Mouse (Mus musculus): ENCODE measurements around the gene Prnp. TPM values are rescaled to one million over a fixed set of nuclear protein-coding genes. Genes with fewer than 3 reads are reported as not detected.
A peak's percentile ranks its signal among the peaks of the same experiment; 100 is the strongest.

Gene Prnp
- polyA plus RNA-seq, 1 experiment, result 108 TPM

- no peak for DNase-seq (ENCODE audit: low read depth)
- TF ChIP-seq CTCF (IDR thresholded peaks at IDR 0.05; ENCODE audit: borderline replicate concordance, extremely low read depth, insufficient read depth, insufficient read length) (no peak), POLR2A (IDR thresholded peaks at IDR 0.05; ENCODE audit: borderline replicate concordance, extremely low read depth, insufficient read depth, insufficient read length, poor library complexity, severe bottlenecking) (no peak)
These were observed 26.7 kb downstream of the Prnp start for GRCm38 (mm10) chr2:131936410-131936809.

GRCm38 (mm10) chr2:131939404-131940111 lies 29.8 kb downstream of the Prnp start:
- DNase-seq (ENCODE audit: low read depth), result peak; percentile 85

GRCm38 (mm10) chr2:131940506-131940905 lies 30.8 kb downstream of the Prnp start:
- DNase-seq (ENCODE audit: low read depth), result no peak
- no peak for TF ChIP-seq CTCF (IDR thresholded peaks at IDR 0.05; ENCODE audit: borderline replicate concordance, extremely low read depth, insufficient read depth, insufficient read length)

More at GRCm38 (mm10) chr2:131939404-131940111, 29.8 kb downstream of the Prnp start:
- TF ChIP-seq CTCF (IDR thresholded peaks at IDR 0.05; ENCODE audit: borderline replicate concordance, extremely low read depth, insufficient read depth, insufficient read length) (peak; percentile 76), POLR2A (IDR thresholded peaks at IDR 0.05; ENCODE audit: borderline replicate concordance, extremely low read depth, insufficient read depth, insufficient read length, poor library complexity, severe bottlenecking) (no peak)

DNA sequence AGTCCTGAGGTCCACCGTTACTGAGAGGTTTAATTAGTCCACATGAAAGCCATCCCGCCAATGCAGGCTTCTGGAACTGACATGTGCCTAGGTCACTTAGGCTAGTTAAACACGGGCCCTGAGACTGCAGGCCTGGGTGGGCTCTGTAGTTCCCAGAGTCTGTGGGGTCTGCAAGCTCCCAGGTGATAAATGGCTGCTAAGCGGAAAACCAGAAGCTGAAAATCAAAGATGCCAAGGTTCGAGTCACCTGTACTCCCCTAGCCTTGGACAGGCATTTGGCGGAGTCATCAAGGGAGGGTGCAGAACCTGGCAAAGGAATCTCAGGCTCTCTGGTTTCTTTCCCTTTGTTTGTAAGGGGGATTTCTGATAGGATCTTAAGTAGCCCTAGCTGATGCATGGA lies 31.8 kb downstream of the Prnp start:
- no peak for DNase-seq (ENCODE audit: low read depth)
- TF ChIP-seq POLR2A (IDR thresholded peaks at IDR 0.05; ENCODE audit: borderline replicate concordance, extremely low read depth, insufficient read depth, insufficient read length, poor library complexity, severe bottlenecking) (no peak), CTCF (IDR thresholded peaks at IDR 0.05; ENCODE audit: borderline replicate concordance, extremely low read depth, insufficient read depth, insufficient read length) (no peak)

- no peak for DNase-seq (ENCODE audit: low read depth)
- TF ChIP-seq POLR2A (IDR thresholded peaks at IDR 0.05; ENCODE audit: borderline replicate concordance, extremely low read depth, insufficient read depth, insufficient read length, poor library complexity, severe bottlenecking), result no peak
- TF ChIP-seq CTCF (IDR thresholded peaks at IDR 0.05; ENCODE audit: borderline replicate concordance, extremely low read depth, insufficient read depth, insufficient read length), result no peak
These were observed 34.6 kb downstream of the Prnp start for GRCm38 (mm10) chr2:131944370-131944769.

- no peak for DNase-seq (ENCODE audit: low read depth)
- TF ChIP-seq POLR2A (IDR thresholded peaks at IDR 0.05; ENCODE audit: borderline replicate concordance, extremely low read depth, insufficient read depth, insufficient read length, poor library complexity, severe bottlenecking) (no peak), CTCF (IDR thresholded peaks at IDR 0.05; ENCODE audit: borderline replicate concordance, extremely low read depth, insufficient read depth, insufficient read length) (no peak)
These were observed 35.5 kb downstream of the Prnp start for GRCm38 (mm10) chr2:131945225-131945624.

DNA sequence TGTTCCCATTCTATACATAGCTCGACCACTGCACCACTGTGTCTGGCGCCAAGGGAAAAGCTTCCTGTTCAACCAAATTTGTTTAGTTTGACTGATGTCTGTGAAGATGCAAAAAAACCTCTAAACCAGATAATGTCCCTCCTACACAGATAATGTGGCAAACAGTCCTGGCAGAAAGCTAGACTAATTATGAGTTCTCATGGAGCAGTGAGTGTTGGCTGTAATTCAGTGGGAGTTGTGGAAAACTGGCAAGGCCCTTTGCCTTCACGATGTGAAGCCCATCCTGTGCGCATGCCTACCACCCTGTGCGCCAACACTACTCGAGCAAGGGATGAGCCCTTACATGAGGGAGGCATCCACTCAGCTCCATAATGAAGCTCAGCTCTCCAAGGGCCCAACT lies 36.0 kb downstream of the Prnp start:
- no peak for TF ChIP-seq CTCF (IDR thresholded peaks at IDR 0.05; ENCODE audit: borderline replicate concordance, extremely low read depth, insufficient read depth, insufficient read length)
- TF ChIP-seq POLR2A (IDR thresholded peaks at IDR 0.05; ENCODE audit: borderline replicate concordance, extremely low read depth, insufficient read depth, insufficient read length, poor library complexity, severe bottlenecking), result no peak
- peak; percentile 34 for DNase-seq (ENCODE audit: low read depth)

DNA sequence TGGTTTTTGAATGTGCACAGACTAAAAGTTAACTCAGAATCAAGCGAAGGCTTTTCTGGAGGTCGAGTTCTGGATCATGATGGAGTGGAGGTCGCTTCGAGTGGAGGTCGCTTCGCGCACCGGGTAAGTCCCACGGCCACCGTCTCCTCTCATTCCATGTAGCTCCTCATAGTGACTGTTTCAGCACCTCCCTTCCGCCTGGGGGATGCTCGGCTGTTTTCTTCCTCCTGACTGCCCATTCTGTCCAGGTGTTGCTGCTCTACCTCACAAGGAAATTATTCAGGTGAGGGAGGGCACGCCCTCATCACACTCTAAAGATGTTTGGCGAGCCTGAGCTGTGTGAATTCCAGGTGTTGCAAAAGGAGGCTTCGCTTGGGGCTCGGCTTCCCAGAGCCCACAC lies 36.6 kb downstream of the Prnp start:
- TF ChIP-seq POLR2A (IDR thresholded peaks at IDR 0.05; ENCODE audit: borderline replicate concordance, extremely low read depth, insufficient read depth, insufficient read length, poor library complexity, severe bottlenecking), result no peak
- no peak for TF ChIP-seq CTCF (IDR thresholded peaks at IDR 0.05; ENCODE audit: borderline replicate concordance, extremely low read depth, insufficient read depth, insufficient read length)
- no peak for DNase-seq (ENCODE audit: low read depth)

DNA sequence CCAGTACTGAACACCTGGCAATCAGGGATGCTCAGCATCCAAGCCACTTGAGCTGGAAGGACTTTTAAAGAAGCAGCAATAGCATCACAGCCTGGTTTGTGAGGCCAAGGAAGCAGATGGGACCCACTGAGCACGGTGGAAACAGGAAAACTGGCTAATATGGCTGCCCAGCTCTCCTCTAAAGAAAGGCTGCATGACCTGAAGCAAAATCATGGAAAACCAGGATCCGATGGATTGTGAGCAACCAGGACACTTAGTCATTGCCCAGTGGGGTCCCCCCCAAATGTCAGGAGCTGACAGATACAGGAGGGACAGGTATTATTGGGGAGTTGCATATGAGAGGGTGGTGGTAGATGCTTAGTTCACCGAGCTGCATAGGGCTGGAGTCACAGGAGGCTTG lies 38.4 kb downstream of the Prnp start:
- TF ChIP-seq CTCF (IDR thresholded peaks at IDR 0.05; ENCODE audit: borderline replicate concordance, extremely low read depth, insufficient read depth, insufficient read length) (no peak), POLR2A (IDR thresholded peaks at IDR 0.05; ENCODE audit: borderline replicate concordance, extremely low read depth, insufficient read depth, insufficient read length, poor library complexity, severe bottlenecking) (no peak)
- DNase-seq (ENCODE audit: low read depth), result no peak

DNA sequence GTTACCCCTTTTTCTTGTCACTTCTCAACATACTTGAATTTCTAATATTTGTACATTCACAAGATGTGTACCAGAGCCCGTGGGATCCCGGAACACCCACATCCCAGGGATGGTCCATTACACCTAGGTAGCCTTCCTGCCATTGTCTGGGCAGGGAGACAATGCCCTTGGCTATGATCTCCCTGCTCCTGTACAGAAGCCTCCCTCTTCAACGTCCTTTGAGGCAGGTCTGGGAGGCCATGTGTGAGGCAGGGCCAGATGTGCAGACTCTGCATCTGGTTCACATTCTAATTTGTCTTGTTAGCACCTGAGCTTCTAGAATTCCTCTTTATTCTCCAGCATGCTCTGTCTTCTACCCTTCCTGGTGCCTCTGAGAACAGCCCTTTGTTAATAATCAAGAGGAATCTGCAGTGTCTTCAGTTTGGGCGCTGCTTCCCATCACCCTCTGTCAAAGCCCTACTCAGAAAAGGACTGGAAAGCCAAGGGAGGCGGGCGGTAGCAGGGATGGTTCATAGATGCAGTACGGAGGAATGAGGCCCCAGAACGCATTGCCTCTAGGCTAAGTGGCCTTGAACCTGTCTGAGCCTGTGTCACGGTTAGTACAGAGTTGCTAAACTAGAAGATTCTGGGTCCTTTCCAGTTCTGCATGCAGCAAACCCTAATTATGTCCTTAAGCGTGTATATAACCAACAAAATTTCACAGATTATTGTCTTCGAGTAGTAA lies 39.4 kb downstream of the Prnp start:
- DNase-seq (ENCODE audit: low read depth), result no peak
- no peak for TF ChIP-seq POLR2A (IDR thresholded peaks at IDR 0.05; ENCODE audit: borderline replicate concordance, extremely low read depth, insufficient read depth, insufficient read length, poor library complexity, severe bottlenecking)
- TF ChIP-seq CTCF (IDR thresholded peaks at IDR 0.05; ENCODE audit: borderline replicate concordance, extremely low read depth, insufficient read depth, insufficient read length), result no peak

- peak; percentile 83 for DNase-seq (ENCODE audit: low read depth)
- TF ChIP-seq POLR2A (IDR thresholded peaks at IDR 0.05; ENCODE audit: borderline replicate concordance, extremely low read depth, insufficient read depth, insufficient read length, poor library complexity, severe bottlenecking) (no peak), CTCF (IDR thresholded peaks at IDR 0.05; ENCODE audit: borderline replicate concordance, extremely low read depth, insufficient read depth, insufficient read length) (peak; percentile 72; the same call in 1 of the 2 replicates)
These were observed 40.3 kb downstream of the Prnp start for GRCm38 (mm10) chr2:131949767-131950597.

Measured in brain, embryonic 14.5 days (tissue).